Mouse (Mus musculus): ENCODE measurements around the gene Cfap300. TPM values are rescaled to one million over a fixed set of nuclear protein-coding genes. Genes with fewer than 3 reads are reported as not detected.
A peak's percentile ranks its signal among the peaks of the same experiment; 100 is the strongest.

The Cfap300 gene
- total and polyA plus RNA-seq, 3 experiments = 0.55 to 0.76 (median 0.70) TPM

GRCm38 (mm10) chr9:7994275-7994674, 48.3 kb downstream of the Cfap300 start:
- H3K4me3 ChIP-seq = no peak overlapping the region
- no peak for DNase-seq
- 65% methylated on average over 5 of the region's 5 CpGs for WGBS
- H3K4me1 ChIP-seq (ENCODE audit: control insufficient read depth, insufficient read depth, low read length) = peaks cover 20% of the 10 kb centered on the region
- H3K79me2 ChIP-seq (replicated peaks; ENCODE audit: control insufficient read depth, insufficient read depth, low read length) = peaks cover 11% of the 10 kb centered on the region
- H3K27me3 ChIP-seq (ENCODE audit: control insufficient read depth, insufficient read depth, low read length) = no peaks in the 10 kb centered on the region
- no peak overlapping the region for H3K27ac ChIP-seq
- H3K9ac ChIP-seq (ENCODE audit: low read depth, low read length) = no peak overlapping the region
- peaks cover 48% of the 10 kb centered on the region for H3K36me3 ChIP-seq (ENCODE audit: control insufficient read depth, insufficient read depth, low read length)
- no peak for TF ChIP-seq EP300 (IDR thresholded peaks at IDR 0.05; ENCODE audit: insufficient read depth, low read depth, low read length)
- TF ChIP-seq CTCF (IDR thresholded peaks at IDR 0.05) = no peak
- TF ChIP-seq POLR2A (IDR thresholded peaks at IDR 0.05; ENCODE audit: insufficient read depth, low read depth, low read length) = no peak
- intact Hi-C loops (cut with DNase I) = no loop called here

GRCm38 (mm10) chr9:7992651-7993050, 50.0 kb downstream of the Cfap300 start:
- H3K9ac ChIP-seq (ENCODE audit: low read depth, low read length) = no peak overlapping the region
- intact Hi-C loops (cut with DNase I) = no loop called here
- peaks cover 45% of the 10 kb centered on the region for H3K36me3 ChIP-seq (ENCODE audit: control insufficient read depth, insufficient read depth, low read length)
- H3K4me3 ChIP-seq = no peak overlapping the region
- TF ChIP-seq EP300 (IDR thresholded peaks at IDR 0.05; ENCODE audit: insufficient read depth, low read depth, low read length) = no peak
- TF ChIP-seq CTCF (IDR thresholded peaks at IDR 0.05) = no peak
- no peak for TF ChIP-seq POLR2A (IDR thresholded peaks at IDR 0.05; ENCODE audit: insufficient read depth, low read depth, low read length)
- 14% methylated on average over 3 of the region's 3 CpGs for WGBS
- H3K27ac ChIP-seq = peak overlapping the region; percentile 43
- H3K4me1 ChIP-seq (ENCODE audit: control insufficient read depth, insufficient read depth, low read length) = peaks cover 18% of the 10 kb centered on the region
- no peaks in the 10 kb centered on the region for H3K27me3 ChIP-seq (ENCODE audit: control insufficient read depth, insufficient read depth, low read length)
- H3K79me2 ChIP-seq (replicated peaks; ENCODE audit: control insufficient read depth, insufficient read depth, low read length) = peaks cover 13% of the 10 kb centered on the region
- DNase-seq = peak; percentile 42 to 47

GRCm38 (mm10) chr9:7990897-7991296, 51.7 kb downstream of the Cfap300 start:
- peaks cover 18% of the 10 kb centered on the region for H3K4me1 ChIP-seq (ENCODE audit: control insufficient read depth, insufficient read depth, low read length)
- H3K27me3 ChIP-seq (ENCODE audit: control insufficient read depth, insufficient read depth, low read length) = no peaks in the 10 kb centered on the region
- no peak overlapping the region for H3K27ac ChIP-seq
- DNase-seq = no peak
- H3K79me2 ChIP-seq (replicated peaks; ENCODE audit: control insufficient read depth, insufficient read depth, low read length) = peaks cover 12% of the 10 kb centered on the region
- intact Hi-C loops (cut with DNase I) = no loop called here
- peaks cover 44% of the 10 kb centered on the region for H3K36me3 ChIP-seq (ENCODE audit: control insufficient read depth, insufficient read depth, low read length)
- H3K4me3 ChIP-seq = no peak overlapping the region
- TF ChIP-seq CTCF (IDR thresholded peaks at IDR 0.05) (no peak), EP300 (IDR thresholded peaks at IDR 0.05; ENCODE audit: insufficient read depth, low read depth, low read length) (no peak), POLR2A (IDR thresholded peaks at IDR 0.05; ENCODE audit: insufficient read depth, low read depth, low read length) (no peak)
- 66% methylated on average over 4 of the region's 4 CpGs for WGBS
- H3K9ac ChIP-seq (ENCODE audit: low read depth, low read length) = no peak overlapping the region

- Histone ChIP-seq H3K4me3 (no peak overlapping the region), H3K79me2 (replicated peaks; ENCODE audit: control insufficient read depth, insufficient read depth, low read length) (peaks cover 13% of the 10 kb centered on the region), H3K27me3 (ENCODE audit: control insufficient read depth, insufficient read depth, low read length) (no peaks in the 10 kb centered on the region), H3K27ac (no peak overlapping the region), H3K4me1 (ENCODE audit: control insufficient read depth, insufficient read depth, low read length) (peaks cover 15% of the 10 kb centered on the region), H3K36me3 (ENCODE audit: control insufficient read depth, insufficient read depth, low read length) (peaks cover 48% of the 10 kb centered on the region), H3K9ac (ENCODE audit: low read depth, low read length) (no peak overlapping the region)
- WGBS = 81% methylated on average over 5 of the region's 5 CpGs
- TF ChIP-seq POLR2A (IDR thresholded peaks at IDR 0.05; ENCODE audit: insufficient read depth, low read depth, low read length) (no peak), EP300 (IDR thresholded peaks at IDR 0.05; ENCODE audit: insufficient read depth, low read depth, low read length) (no peak), CTCF (IDR thresholded peaks at IDR 0.05) (no peak)
- intact Hi-C loops (cut with DNase I) = no loop called here
- DNase-seq = no peak
Measured at GRCm38 (mm10) chr9:7987119-7987518, 55.5 kb downstream of the Cfap300 start.

- Histone ChIP-seq H3K9ac (ENCODE audit: low read depth, low read length) (no peak overlapping the region), H3K79me2 (replicated peaks; ENCODE audit: control insufficient read depth, insufficient read depth, low read length) (peaks cover 6% of the 10 kb centered on the region), H3K4me1 (ENCODE audit: control insufficient read depth, insufficient read depth, low read length) (peaks cover 11% of the 10 kb centered on the region), H3K4me3 (no peak overlapping the region), H3K27ac (peak overlapping the region; percentile 77), H3K27me3 (ENCODE audit: control insufficient read depth, insufficient read depth, low read length) (no peaks in the 10 kb centered on the region), H3K36me3 (ENCODE audit: control insufficient read depth, insufficient read depth, low read length) (peaks cover 56% of the 10 kb centered on the region)
- intact Hi-C loops (cut with DNase I) = no loop called here
- DNase-seq = peak in 1 of 2 experiments; percentile 23
- 36% methylated on average over 4 of the region's 4 CpGs for WGBS
- TF ChIP-seq EP300 (IDR thresholded peaks at IDR 0.05; ENCODE audit: insufficient read depth, low read depth, low read length) (no peak), CTCF (IDR thresholded peaks at IDR 0.05) (no peak), POLR2A (IDR thresholded peaks at IDR 0.05; ENCODE audit: insufficient read depth, low read depth, low read length) (no peak)
Measured at GRCm38 (mm10) chr9:7984287-7984686, 58.3 kb downstream of the Cfap300 start.

- peaks cover 54% of the 10 kb centered on the region for H3K36me3 ChIP-seq (ENCODE audit: control insufficient read depth, insufficient read depth, low read length)
- no peak overlapping the region for H3K9ac ChIP-seq (ENCODE audit: low read depth, low read length)
- peaks cover 11% of the 10 kb centered on the region; the same call in 1 of the 2 replicates for H3K4me1 ChIP-seq (ENCODE audit: control insufficient read depth, insufficient read depth, low read length)
- H3K27me3 ChIP-seq (ENCODE audit: control insufficient read depth, insufficient read depth, low read length) = no peaks in the 10 kb centered on the region
- 29% methylated on average over 2 of the region's 2 CpGs for WGBS
- H3K4me3 ChIP-seq = no peak overlapping the region
- intact Hi-C loops (cut with DNase I) = no loop called here
- peak in 1 of 2 experiments; percentile 36 for DNase-seq
- H3K27ac ChIP-seq = peak overlapping the region; percentile 77
- no peak for TF ChIP-seq POLR2A (IDR thresholded peaks at IDR 0.05; ENCODE audit: insufficient read depth, low read depth, low read length)
- no peak for TF ChIP-seq CTCF (IDR thresholded peaks at IDR 0.05)
- 0 out of 2 replicates have a peak, but pooled peaks have one; percentile 38 for TF ChIP-seq EP300 (IDR thresholded peaks at IDR 0.05; ENCODE audit: insufficient read depth, low read depth, low read length)
- H3K79me2 ChIP-seq (replicated peaks; ENCODE audit: control insufficient read depth, insufficient read depth, low read length) = peaks cover 6% of the 10 kb centered on the region
Measured at GRCm38 (mm10) chr9:7983665-7984064, 59.0 kb downstream of the Cfap300 start.
